Mouse (Mus musculus): ENCODE results near the gene Fos.

Gene Fos

GRCm38 (mm10) chr12:85461913-85462663, 11.6 kb upstream of the Fos start:
- no peak for DNase-seq (ENCODE audit: low read depth, low spot score)

- DNase-seq (ENCODE audit: low read depth, low spot score) = no peak
Measured at GRCm38 (mm10) chr12:85462802-85463201, 10.9 kb upstream of the Fos start.

- no peak for DNase-seq (ENCODE audit: low read depth, low spot score)
Measured at GRCm38 (mm10) chr12:85464431-85464830, 9.3 kb upstream of the Fos start.

- DNase-seq (ENCODE audit: low read depth, low spot score) = no peak
Measured at GRCm38 (mm10) chr12:85464902-85465301, 8.8 kb upstream of the Fos start.

GRCm38 (mm10) chr12:85467854-85468253, 5.8 kb upstream of the Fos start:
- no peak for DNase-seq (ENCODE audit: low read depth, low spot score)

GRCm38 (mm10) chr12:85468666-85469065, 5.0 kb upstream of the Fos start:
- DNase-seq (ENCODE audit: low read depth, low spot score) = no peak

- no peak for DNase-seq (ENCODE audit: low read depth, low spot score)
Measured at GRCm38 (mm10) chr12:85471920-85472655, 1.6 kb upstream of the Fos start.

- DNase-seq (ENCODE audit: low read depth, low spot score) = no peak
Measured at GRCm38 (mm10) chr12:85472656-85473410, 857 bp upstream of the Fos start.

- DNase-seq (ENCODE audit: low read depth, low spot score) = no peak
Measured at GRCm38 (mm10) chr12:85474298-85475231, 875 bp downstream of the Fos start.

- no peak for DNase-seq (ENCODE audit: low read depth, low spot score)
Measured at GRCm38 (mm10) chr12:85475232-85475919, 1.7 kb downstream of the Fos start.

- no peak for DNase-seq (ENCODE audit: low read depth, low spot score)
Measured at GRCm38 (mm10) chr12:85475920-85476828, 2.5 kb downstream of the Fos start.

- no peak for DNase-seq (ENCODE audit: low read depth, low spot score)
Measured at GRCm38 (mm10) chr12:85477219-85477618, 3.5 kb downstream of the Fos start.

GRCm38 (mm10) chr12:85477804-85478203, 4.1 kb downstream of the Fos start:
- DNase-seq (ENCODE audit: low read depth, low spot score) = no peak

- no peak for DNase-seq (ENCODE audit: low read depth, low spot score)
Measured at GRCm38 (mm10) chr12:85478696-85479095, 5.0 kb downstream of the Fos start.

- DNase-seq (ENCODE audit: low read depth, low spot score) = no peak
Measured at GRCm38 (mm10) chr12:85479190-85479589, 5.5 kb downstream of the Fos start.

- no peak for DNase-seq (ENCODE audit: low read depth, low spot score)
Measured at GRCm38 (mm10) chr12:85483155-85483554, 9.5 kb downstream of the Fos start.

- no peak for DNase-seq (ENCODE audit: low read depth, low spot score)
Measured at GRCm38 (mm10) chr12:85484655-85485054, 11.0 kb downstream of the Fos start.

GRCm38 (mm10) chr12:85485890-85486765, 12.4 kb downstream of the Fos start:
- peak; percentile 79 for DNase-seq (ENCODE audit: low read depth, low spot score)

- DNase-seq (ENCODE audit: low read depth, low spot score) = no peak
Measured at GRCm38 (mm10) chr12:85486766-85487069, 13.0 kb downstream of the Fos start.

Data from brain, embryonic 18.5 days (tissue).